Mouse (Mus musculus): ENCODE measurements at regions not wholly inside any gene's neighbourhood (a gene's known extent, or its start where the extent isn't known, plus 50 kb on each side); places are given as distances from the start of the nearest gene placed in this dataset.
A peak's percentile ranks its signal among the peaks of the same experiment; 100 is the strongest.

DNA sequence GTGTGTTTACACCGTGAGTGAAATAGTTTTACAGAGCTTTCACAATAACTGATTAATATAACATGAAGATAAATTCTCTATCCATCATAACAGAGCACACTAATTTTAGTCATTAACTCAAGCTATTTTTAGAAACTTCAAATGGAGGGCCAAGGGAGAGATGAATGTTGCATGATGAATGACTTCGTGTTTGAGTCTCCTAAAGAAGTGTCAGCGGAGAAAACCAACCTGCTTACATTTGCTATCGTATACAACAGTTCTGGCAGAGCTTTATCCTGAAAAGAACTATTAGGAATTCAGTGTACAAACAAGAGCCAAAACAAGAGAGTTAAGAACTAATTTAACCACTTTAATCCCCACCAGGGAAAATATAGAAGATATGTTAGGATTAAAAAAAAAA, 526.9 kb downstream of the Zpld1 start:
- Histone ChIP-seq H3K9ac (no peak overlapping the region), H3K4me2 (no peak overlapping the region), H3K36me3 (no peaks in the 10 kb centered on the region), H3K4me1 (no peaks in the 10 kb centered on the region), H3K4me3 (replicated peaks) (no peak overlapping the region), H3K27ac (no peak overlapping the region), H3K27me3 (no peaks in the 10 kb centered on the region), H3K9me3 (replicated peaks) (no peaks in the 10 kb centered on the region)
- no peak for ATAC-seq (replicated peaks; ENCODE audit: low FRiP score)
- WGBS = 83% methylated on average over 4 of the region's 4 CpGs

DNA sequence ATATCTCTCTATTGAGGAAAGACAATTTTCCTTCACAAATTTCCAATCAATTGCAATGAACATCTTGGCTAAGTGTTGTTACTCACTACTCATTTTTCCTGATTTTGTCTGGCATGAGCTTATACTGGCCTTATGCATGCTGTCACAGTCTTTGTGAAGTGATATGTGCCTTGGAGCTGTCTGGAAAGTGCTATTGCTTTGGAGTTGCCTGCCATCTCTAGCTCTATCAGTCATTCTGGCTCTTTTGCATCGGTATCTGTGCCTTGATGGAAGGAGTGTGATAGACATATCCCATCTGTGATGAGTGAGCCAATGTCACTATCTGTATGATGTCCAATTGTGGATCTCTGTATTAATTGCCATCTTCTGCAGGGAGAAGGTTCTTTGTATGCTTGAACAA, 553.6 kb downstream of the Zpld1 start:
- Histone ChIP-seq H3K9me3 (replicated peaks) (no peaks in the 10 kb centered on the region), H3K27ac (no peak overlapping the region), H3K27me3 (no peaks in the 10 kb centered on the region), H3K9ac (no peak overlapping the region), H3K4me1 (no peaks in the 10 kb centered on the region), H3K36me3 (no peaks in the 10 kb centered on the region), H3K4me3 (replicated peaks) (no peak overlapping the region), H3K4me2 (no peak overlapping the region)
- no peak for ATAC-seq (replicated peaks; ENCODE audit: low FRiP score)
- WGBS = 79% methylated on average over 1 of the region's 1 CpGs

DNA sequence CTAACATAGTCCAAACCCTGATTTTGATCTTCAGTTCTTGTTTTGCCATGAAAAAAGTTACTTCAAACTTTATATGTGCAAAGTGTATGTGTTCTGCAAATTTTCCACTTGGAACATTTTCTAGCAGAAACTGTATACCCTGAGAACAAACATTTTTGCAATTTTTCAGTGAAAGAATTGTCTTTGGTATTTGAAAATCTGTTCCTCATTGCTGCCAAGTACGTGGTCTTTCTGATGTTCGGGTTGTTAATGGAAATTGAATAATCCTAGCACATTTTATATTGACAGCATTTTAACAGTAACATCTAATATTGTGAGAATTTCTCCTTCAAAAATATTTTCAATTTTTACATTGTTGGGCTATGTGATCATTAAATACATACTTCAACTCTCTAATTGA, 564.3 kb downstream of the Zpld1 start:
- Histone ChIP-seq H3K9me3 (replicated peaks) (no peaks in the 10 kb centered on the region), H3K4me3 (replicated peaks) (no peak overlapping the region), H3K4me1 (no peaks in the 10 kb centered on the region), H3K36me3 (no peaks in the 10 kb centered on the region), H3K27ac (no peak overlapping the region), H3K27me3 (no peaks in the 10 kb centered on the region), H3K4me2 (no peak overlapping the region), H3K9ac (no peak overlapping the region)
- 89% methylated on average over 2 of the region's 2 CpGs for WGBS
- no peak for ATAC-seq (replicated peaks; ENCODE audit: low FRiP score)

DNA sequence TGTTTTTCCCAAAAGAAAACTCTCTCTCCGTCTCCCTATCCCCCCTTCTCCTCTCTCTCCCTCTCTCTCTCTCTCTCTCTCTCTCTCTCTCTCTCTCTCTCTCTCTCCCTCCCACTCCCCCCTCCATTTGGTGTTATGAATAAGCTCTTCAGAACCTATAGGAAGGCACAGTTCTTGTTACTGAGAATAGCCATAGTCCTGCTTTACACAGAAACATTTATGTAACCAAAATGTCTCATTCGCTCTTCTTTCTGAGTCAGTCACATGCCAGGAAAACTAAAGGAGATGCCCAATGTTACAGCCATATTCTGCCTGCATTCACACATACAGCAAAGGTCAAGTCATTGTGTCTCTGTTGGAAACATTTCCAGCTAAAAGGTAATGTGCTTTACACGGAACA, 589.9 kb downstream of the Zpld1 start:
- no peaks in the 10 kb centered on the region for H3K4me1 ChIP-seq
- no peak for ATAC-seq (replicated peaks; ENCODE audit: low FRiP score)
- no peak overlapping the region for H3K4me3 ChIP-seq (replicated peaks)
- no peak overlapping the region for H3K27ac ChIP-seq
- H3K9me3 ChIP-seq (replicated peaks) = no peaks in the 10 kb centered on the region
- H3K27me3 ChIP-seq = no peaks in the 10 kb centered on the region
- H3K4me2 ChIP-seq = no peak overlapping the region
- WGBS = 80% methylated on average over 3 of the region's 3 CpGs
- no peak overlapping the region for H3K9ac ChIP-seq
- H3K36me3 ChIP-seq = no peaks in the 10 kb centered on the region

GRCm38 (mm10) chr16:54682815-54683214, 615.0 kb downstream of the Zpld1 start:
- H3K9ac ChIP-seq = no peak overlapping the region
- no peaks in the 10 kb centered on the region for H3K9me3 ChIP-seq (replicated peaks)
- no peaks in the 10 kb centered on the region for H3K4me1 ChIP-seq
- H3K27me3 ChIP-seq = no peaks in the 10 kb centered on the region
- H3K4me3 ChIP-seq (replicated peaks) = no peak overlapping the region
- 28% methylated on average over 4 of the region's 4 CpGs for WGBS
- no peak overlapping the region for H3K4me2 ChIP-seq
- ATAC-seq (replicated peaks; ENCODE audit: low FRiP score) = peak; percentile 92
- no peak overlapping the region for H3K27ac ChIP-seq
- no peaks in the 10 kb centered on the region for H3K36me3 ChIP-seq

DNA sequence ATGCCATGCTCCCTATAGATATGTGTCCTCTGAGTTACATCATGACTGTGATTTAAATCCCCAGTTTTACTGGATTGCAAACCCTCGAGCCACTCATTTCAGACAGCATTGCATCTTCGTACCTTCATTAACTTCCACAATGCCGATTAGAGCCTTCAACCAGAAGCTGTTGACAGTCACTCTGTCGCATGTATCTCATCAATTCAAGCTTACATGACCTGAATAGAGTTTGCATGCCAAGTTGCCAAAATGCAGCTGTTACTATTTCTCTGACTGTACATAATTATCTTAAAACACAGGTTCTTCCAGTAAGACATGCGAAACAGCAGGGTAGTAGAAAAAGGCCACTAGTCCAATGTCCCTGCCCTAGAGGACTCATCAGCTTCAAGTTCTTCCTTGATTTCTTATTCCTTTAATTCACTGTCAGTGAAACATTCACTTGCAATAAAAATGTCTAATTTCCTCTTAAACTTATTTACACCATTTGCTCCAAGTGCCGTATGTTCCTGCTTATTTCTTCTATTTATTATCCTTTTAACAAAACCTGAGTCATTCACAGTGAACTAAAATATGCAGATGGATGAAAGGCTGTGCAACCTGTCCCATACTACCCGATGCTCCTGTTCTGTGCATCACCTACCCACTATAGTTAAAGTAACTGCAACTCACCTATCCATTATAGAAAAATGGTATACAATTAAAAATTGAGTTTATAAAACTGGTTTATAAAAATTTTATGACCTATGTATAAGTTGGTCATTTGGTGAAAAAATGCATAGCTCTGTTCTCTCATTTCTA, 648.9 kb downstream of the Zpld1 start:
- no peak for ATAC-seq (replicated peaks; ENCODE audit: low FRiP score)

GRCm38 (mm10) chr16:54647821-54648220, 650.0 kb downstream of the Zpld1 start:
- WGBS = 82% methylated on average over 2 of the region's 2 CpGs

More for the DNA sequence above, 648.9 kb downstream of the Zpld1 start:
- no peak overlapping the region for H3K9ac ChIP-seq
- WGBS = 63% methylated on average over 7 of the region's 7 CpGs
- H3K4me1 ChIP-seq = no peaks in the 10 kb centered on the region
- H3K27ac ChIP-seq = no peak overlapping the region
- H3K4me3 ChIP-seq (replicated peaks) = no peak overlapping the region
- no peak overlapping the region for H3K4me2 ChIP-seq
- H3K27me3 ChIP-seq = no peaks in the 10 kb centered on the region
- H3K9me3 ChIP-seq (replicated peaks) = no peaks in the 10 kb centered on the region; the same call in 1 of the 2 replicates
- H3K36me3 ChIP-seq = no peaks in the 10 kb centered on the region

GRCm38 (mm10) chr16:54646252-54646651, 651.5 kb downstream of the Zpld1 start:
- 84% methylated on average over 6 of the region's 6 CpGs for WGBS
- no peaks in the 10 kb centered on the region for H3K36me3 ChIP-seq
- no peak for ATAC-seq (replicated peaks; ENCODE audit: low FRiP score)
- H3K9me3 ChIP-seq (replicated peaks) = no peaks in the 10 kb centered on the region
- no peak overlapping the region for H3K9ac ChIP-seq
- H3K27me3 ChIP-seq = no peaks in the 10 kb centered on the region
- no peak overlapping the region for H3K4me2 ChIP-seq
- H3K4me1 ChIP-seq = no peaks in the 10 kb centered on the region
- H3K27ac ChIP-seq = no peak overlapping the region
- no peak overlapping the region for H3K4me3 ChIP-seq (replicated peaks)

More at GRCm38 (mm10) chr16:54647821-54648220, 650.0 kb downstream of the Zpld1 start:
- no peak overlapping the region for H3K4me2 ChIP-seq
- H3K4me1 ChIP-seq = no peaks in the 10 kb centered on the region
- H3K27ac ChIP-seq = no peak overlapping the region
- no peaks in the 10 kb centered on the region for H3K27me3 ChIP-seq
- no peak for ATAC-seq (replicated peaks; ENCODE audit: low FRiP score)
- no peak overlapping the region for H3K9ac ChIP-seq
- no peak overlapping the region for H3K4me3 ChIP-seq (replicated peaks)
- H3K9me3 ChIP-seq (replicated peaks) = no peaks in the 10 kb centered on the region; the same call in 1 of the 2 replicates
- H3K36me3 ChIP-seq = no peaks in the 10 kb centered on the region

- ATAC-seq (replicated peaks; ENCODE audit: low FRiP score) = no peak
Measured at GRCm38 (mm10) chr16:54629183-54629582, 668.6 kb downstream of the Zpld1 start.

GRCm38 (mm10) chr16:54592643-54593042, 705.1 kb downstream of the Zpld1 start:
- ATAC-seq (replicated peaks; ENCODE audit: low FRiP score) = no peak
- WGBS = 72% methylated on average over 2 of the region's 2 CpGs
- H3K27ac ChIP-seq = no peak overlapping the region

More at GRCm38 (mm10) chr16:54629183-54629582, 668.6 kb downstream of the Zpld1 start:
- 87% methylated on average over 1 of the region's 1 CpGs for WGBS
- Histone ChIP-seq H3K4me2 (no peak overlapping the region), H3K4me3 (replicated peaks) (no peak overlapping the region), H3K36me3 (no peaks in the 10 kb centered on the region), H3K9me3 (replicated peaks) (no peaks in the 10 kb centered on the region), H3K4me1 (no peaks in the 10 kb centered on the region), H3K27me3 (no peaks in the 10 kb centered on the region), H3K27ac (no peak overlapping the region), H3K9ac (no peak overlapping the region)

More at GRCm38 (mm10) chr16:54592643-54593042, 705.1 kb downstream of the Zpld1 start:
- Histone ChIP-seq H3K9me3 (replicated peaks) (no peaks in the 10 kb centered on the region), H3K4me1 (no peaks in the 10 kb centered on the region), H3K9ac (no peak overlapping the region), H3K27me3 (no peaks in the 10 kb centered on the region), H3K4me2 (no peak overlapping the region), H3K4me3 (replicated peaks) (no peak overlapping the region), H3K36me3 (no peaks in the 10 kb centered on the region)

Measured in kidney, embryonic 15.5 days (tissue).